Mouse (Mus musculus): ENCODE data around the gene Sgk1. TPM values are rescaled to one million over a fixed set of nuclear protein-coding genes. Genes with fewer than 3 reads are reported as not detected.
A peak's percentile ranks its signal among the peaks of the same experiment; 100 is the strongest.

The Sgk1 gene
- 30.9 and 34.7 TPM in 2 replicates for polyA plus RNA-seq (2015; fragmentation: Nextera tagmentation; extraction: Ambion mirVana)

DNA sequence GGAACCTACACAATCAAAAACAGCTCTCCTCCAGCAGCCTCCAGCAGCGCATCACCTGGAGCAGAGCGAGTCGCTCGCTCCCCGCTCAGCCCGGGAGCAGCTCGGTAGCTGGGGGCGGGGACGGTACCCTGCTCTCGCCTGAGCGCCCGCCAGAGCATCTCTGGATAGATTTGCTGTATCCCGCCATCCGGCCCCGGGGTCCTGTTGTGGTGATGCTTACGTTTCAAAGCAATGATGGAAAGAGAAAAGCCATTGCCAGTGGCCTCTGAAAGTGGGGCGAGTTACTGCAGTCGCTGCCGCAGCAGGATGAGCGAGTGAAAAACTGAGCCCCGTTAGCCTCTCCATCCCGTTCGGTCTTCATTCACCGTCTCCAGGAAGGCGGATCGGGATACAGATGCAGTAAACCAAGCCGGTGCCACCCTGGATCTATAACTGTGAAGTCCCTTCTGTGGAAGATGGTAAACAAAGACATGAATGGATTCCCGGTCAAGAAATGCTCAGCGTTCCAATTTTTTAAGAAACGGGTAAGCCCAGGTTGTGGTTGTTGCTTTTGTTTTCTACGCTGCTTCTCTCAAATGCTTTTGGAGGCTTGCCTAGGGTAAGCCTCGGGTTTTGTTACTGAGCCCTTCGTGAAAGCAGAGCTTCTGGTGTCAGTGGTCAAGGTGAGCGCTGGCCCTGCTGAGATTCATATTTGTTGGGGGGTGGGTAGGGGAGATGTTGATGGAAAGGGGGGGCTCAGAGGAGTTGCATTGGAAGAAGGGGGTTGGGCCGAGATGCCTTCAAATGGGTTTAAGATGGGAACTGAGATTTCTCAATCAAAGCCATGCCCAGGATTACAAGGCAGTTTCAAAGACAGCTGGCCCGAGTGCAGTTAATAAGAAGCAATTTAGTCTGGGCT is at the start of gene Sgk1:
Gene Sgk1 (plus strand): TSS at position 1 of the 898 bp plus-strand sequence.
- H3K4me1 ChIP-seq (replicated peaks) = peaks cover 37% of the 10 kb centered on the region
- H3K27me3 ChIP-seq = no peaks in the 10 kb centered on the region
- peak within 1 kb of the TSS; percentile 54 for H3K4me3 ChIP-seq
- H3K36me3 ChIP-seq = no peaks in the 10 kb centered on the region
- WGBS = 1% methylated on average over 36 of the region's 36 CpGs
- H3K9ac ChIP-seq = peak within 1 kb of the TSS; percentile 81
- peak within 1 kb of the TSS; percentile 91 for H3K27ac ChIP-seq (replicated peaks)
- peak; percentile 92 for ATAC-seq (ENCODE audit: low read depth)
- H3K4me2 ChIP-seq = peak within 1 kb of the TSS; percentile 66
- no peaks in the 10 kb centered on the region for H3K9me3 ChIP-seq

DNA sequence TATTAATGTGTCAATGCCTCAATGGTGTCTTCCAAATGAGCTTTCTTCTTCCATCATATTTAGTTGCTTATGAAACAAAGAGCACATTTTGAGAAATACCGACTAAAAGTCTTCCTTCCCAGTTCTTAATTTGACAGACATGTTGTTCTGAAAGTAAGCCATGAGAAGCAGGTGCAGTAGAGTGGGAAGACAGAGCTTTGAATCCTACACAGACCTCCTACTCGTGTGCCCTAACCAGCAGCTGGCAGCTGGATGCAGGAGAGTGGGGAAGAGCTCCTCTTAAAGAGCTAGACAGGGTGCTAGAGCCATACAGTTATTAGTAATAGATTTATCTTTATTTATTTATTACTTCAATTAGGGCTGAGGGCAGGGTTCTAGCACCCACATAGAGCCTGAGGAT is 49.7 kb upstream of the Sgk1 start:
- Histone ChIP-seq H3K4me3 (no peak overlapping the region), H3K9me3 (no peaks in the 10 kb centered on the region), H3K9ac (no peak overlapping the region), H3K4me2 (no peak overlapping the region), H3K4me1 (replicated peaks) (peaks cover 23% of the 10 kb centered on the region), H3K27ac (replicated peaks) (no peak overlapping the region), H3K36me3 (no peaks in the 10 kb centered on the region), H3K27me3 (no peaks in the 10 kb centered on the region)
- 73% methylated on average over 2 of the region's 2 CpGs for WGBS
- no peak for ATAC-seq (ENCODE audit: low read depth)

DNA sequence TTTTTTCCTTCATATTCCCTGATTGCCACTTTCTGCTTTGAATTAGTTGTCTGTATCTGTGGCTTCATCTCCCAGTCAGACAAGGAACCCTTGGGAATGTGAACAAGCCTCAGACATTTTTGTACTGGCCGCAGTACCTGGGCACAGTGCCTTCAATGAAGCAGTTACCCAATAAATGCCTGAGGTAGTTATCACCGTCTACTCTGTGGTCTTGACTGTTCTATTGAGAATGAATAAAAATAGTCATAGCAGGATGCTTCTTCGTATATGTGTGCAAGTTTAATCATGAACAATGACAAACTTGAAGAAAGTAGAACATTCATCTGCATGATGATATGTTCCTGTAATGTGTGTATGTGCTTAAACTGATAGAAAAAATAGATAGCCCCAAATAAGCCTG is 48.2 kb upstream of the Sgk1 start:
- Histone ChIP-seq H3K4me1 (replicated peaks) (peaks cover 18% of the 10 kb centered on the region), H3K27me3 (no peaks in the 10 kb centered on the region), H3K4me2 (no peak overlapping the region), H3K4me3 (no peak overlapping the region), H3K36me3 (no peaks in the 10 kb centered on the region), H3K9me3 (no peaks in the 10 kb centered on the region), H3K27ac (replicated peaks) (no peak overlapping the region), H3K9ac (no peak overlapping the region)
- WGBS = 85% methylated on average over 3 of the region's 3 CpGs
- no peak for ATAC-seq (ENCODE audit: low read depth)

DNA sequence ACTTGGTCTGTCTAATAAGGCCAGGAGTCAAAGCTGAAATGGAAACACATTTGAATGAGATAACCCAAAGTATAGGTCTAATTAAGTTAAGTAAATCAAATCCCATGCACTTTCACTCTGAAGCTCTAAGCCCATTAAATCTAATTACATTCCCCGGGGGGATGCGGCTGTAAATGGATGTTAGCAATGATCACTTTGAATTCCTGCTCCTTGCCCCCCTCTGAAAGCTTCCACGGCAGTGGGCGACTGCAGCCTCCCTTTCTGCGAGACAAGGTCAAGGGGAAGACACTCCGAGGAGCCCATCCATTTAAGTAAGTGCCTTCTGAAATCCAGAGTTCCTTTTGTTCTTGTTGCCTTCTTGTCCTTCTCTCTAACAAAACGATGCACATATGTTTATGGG is 46.9 kb upstream of the Sgk1 start:
- peak; percentile 66; the same call in 1 of the 2 replicates for ATAC-seq (ENCODE audit: low read depth)
- WGBS = 37% methylated on average over 7 of the region's 7 CpGs
- no peaks in the 10 kb centered on the region for H3K27me3 ChIP-seq
- H3K4me2 ChIP-seq = no peak overlapping the region
- H3K9me3 ChIP-seq = no peaks in the 10 kb centered on the region
- H3K4me3 ChIP-seq = no peak overlapping the region
- no peak overlapping the region for H3K9ac ChIP-seq
- H3K27ac ChIP-seq (replicated peaks) = peak overlapping the region; percentile 10; the same call in 1 of the 2 replicates
- H3K4me1 ChIP-seq (replicated peaks) = 0 out of 2 replicates have a peak, but pooled peaks cover 10% of the 10 kb centered on the region
- no peaks in the 10 kb centered on the region for H3K36me3 ChIP-seq

DNA sequence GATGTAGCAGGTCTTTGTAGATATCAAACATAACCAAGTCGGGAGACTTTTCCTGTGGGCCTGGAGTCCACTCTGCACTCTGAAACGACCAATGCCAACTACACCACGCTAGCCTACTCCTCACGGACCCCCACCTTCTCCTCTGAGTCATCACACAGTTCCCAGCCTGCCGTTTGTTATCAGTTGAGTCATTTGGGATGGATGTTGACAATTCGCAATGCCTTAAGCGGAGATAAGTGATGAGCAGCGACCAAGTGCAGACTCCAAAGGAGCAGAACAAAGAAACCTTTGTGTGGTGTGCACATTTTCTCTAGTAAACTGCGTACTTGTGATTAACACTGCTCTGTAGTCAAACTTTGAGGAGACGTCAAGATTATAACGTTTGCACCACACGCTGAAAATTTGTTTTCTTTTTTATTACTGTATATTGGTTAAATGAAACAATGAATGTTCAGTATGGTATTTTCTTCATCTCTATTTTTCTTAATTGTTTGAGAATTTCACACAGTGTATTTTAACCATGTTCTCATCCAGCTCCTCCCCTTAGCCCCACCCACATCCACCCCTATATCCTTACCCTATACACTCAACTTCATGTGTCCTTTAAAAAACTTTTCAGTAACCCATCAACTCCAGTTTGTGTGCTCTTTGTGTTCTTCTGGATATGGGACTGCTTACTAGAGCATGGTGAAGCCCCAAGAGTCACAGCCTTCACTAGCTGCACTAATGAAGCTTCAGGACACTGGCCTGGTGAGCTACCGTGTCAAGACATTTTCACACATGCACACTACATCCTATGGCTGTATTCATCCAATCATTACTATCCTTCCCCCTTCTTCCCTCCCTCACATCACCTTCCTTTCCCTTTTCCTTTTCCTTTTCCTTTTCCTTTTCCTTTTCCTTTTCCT is 42.5 kb upstream of the Sgk1 start:
- Histone ChIP-seq H3K9ac (no peak overlapping the region), H3K9me3 (no peaks in the 10 kb centered on the region), H3K4me1 (replicated peaks) (0 out of 2 replicates have a peak, but pooled peaks cover 10% of the 10 kb centered on the region), H3K4me3 (no peak overlapping the region), H3K27ac (replicated peaks) (no peak overlapping the region), H3K4me2 (no peak overlapping the region), H3K27me3 (no peaks in the 10 kb centered on the region), H3K36me3 (no peaks in the 10 kb centered on the region)
- no peak for ATAC-seq (ENCODE audit: low read depth)
- WGBS = 68% methylated on average over 13 of the region's 13 CpGs

DNA sequence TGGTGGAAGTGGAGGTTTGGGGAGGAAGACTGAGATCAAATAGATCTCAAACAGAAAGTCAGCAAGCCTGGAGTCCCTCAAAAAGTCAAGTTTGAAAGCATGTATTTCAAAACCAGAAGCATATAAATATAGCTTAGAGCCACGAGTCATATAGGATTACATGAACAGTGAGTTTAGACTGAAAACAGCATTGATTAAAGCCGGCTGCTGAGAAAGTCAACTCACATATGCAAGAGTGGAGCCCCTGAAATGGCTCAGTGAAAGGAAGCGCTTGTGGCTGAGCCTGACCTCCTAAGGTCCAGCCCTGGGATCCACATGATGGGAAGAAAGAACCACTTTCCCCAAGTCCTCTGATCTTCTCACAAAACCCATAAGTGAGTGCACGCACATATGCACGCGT is 38.7 kb upstream of the Sgk1 start:
- no peak overlapping the region for H3K9ac ChIP-seq
- H3K27me3 ChIP-seq = no peaks in the 10 kb centered on the region
- WGBS = 90% methylated on average over 6 of the region's 6 CpGs
- no peak overlapping the region for H3K27ac ChIP-seq (replicated peaks)
- H3K4me3 ChIP-seq = no peak overlapping the region
- H3K4me2 ChIP-seq = no peak overlapping the region
- H3K36me3 ChIP-seq = no peaks in the 10 kb centered on the region
- no peaks in the 10 kb centered on the region for H3K9me3 ChIP-seq
- H3K4me1 ChIP-seq (replicated peaks) = no peaks in the 10 kb centered on the region
- ATAC-seq (ENCODE audit: low read depth) = no peak

DNA sequence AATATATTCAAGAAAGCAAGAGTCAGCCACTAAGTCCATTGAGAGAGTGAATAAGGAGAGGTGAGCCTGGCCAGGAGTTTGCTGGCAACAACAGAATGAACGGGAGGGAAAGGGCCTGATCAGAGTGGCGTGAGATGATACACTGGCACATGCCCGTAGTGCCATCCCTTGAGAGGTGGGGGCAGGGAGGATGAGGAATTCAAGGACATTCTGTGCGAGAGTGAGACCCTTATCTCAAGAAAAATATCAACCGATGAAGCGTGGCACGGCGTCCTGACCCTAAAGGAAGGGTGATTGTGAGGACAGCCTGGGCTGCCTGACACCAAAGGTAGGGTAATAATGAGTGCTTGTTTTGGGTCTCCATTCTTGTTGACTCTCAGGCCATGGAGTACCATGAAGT is 38.1 kb upstream of the Sgk1 start:
- ATAC-seq (ENCODE audit: low read depth) = no peak
- H3K4me1 ChIP-seq (replicated peaks) = no peaks in the 10 kb centered on the region

DNA sequence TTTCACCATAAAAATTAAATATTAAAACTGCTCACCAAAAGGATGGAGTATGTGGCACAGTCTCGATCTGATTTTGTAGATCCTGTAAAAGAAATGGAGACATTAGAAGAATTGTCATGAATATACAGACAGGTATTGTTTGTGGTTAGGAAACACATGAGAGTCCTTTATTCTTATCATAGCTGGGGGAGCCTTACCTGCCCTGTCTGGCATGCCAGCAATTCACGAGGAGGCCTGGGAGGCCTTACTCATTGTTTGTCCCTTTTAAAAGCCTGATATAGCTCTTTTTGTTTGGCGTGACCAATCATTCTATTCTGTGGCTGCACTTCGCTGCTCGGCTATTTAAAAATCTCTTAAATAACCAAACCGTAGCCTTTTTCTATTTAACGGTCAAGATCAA is 37.6 kb upstream of the Sgk1 start:
- ATAC-seq (ENCODE audit: low read depth) = no peak
- WGBS = 39% methylated on average over 7 of the region's 7 CpGs
- no peak overlapping the region for H3K9ac ChIP-seq
- H3K27me3 ChIP-seq = no peaks in the 10 kb centered on the region
- H3K9me3 ChIP-seq = no peaks in the 10 kb centered on the region
- H3K4me2 ChIP-seq = no peak overlapping the region
- no peaks in the 10 kb centered on the region for H3K4me1 ChIP-seq (replicated peaks)
- no peaks in the 10 kb centered on the region for H3K36me3 ChIP-seq
- H3K27ac ChIP-seq (replicated peaks) = no peak overlapping the region
- no peak overlapping the region for H3K4me3 ChIP-seq

More for the DNA sequence above, 38.1 kb upstream of the Sgk1 start:
- no peak overlapping the region for H3K4me2 ChIP-seq
- no peak overlapping the region for H3K4me3 ChIP-seq
- H3K27ac ChIP-seq (replicated peaks) = no peak overlapping the region
- WGBS = 87% methylated on average over 8 of the region's 8 CpGs
- H3K27me3 ChIP-seq = no peaks in the 10 kb centered on the region
- H3K9me3 ChIP-seq = no peaks in the 10 kb centered on the region
- no peaks in the 10 kb centered on the region for H3K36me3 ChIP-seq
- H3K9ac ChIP-seq = no peak overlapping the region

DNA sequence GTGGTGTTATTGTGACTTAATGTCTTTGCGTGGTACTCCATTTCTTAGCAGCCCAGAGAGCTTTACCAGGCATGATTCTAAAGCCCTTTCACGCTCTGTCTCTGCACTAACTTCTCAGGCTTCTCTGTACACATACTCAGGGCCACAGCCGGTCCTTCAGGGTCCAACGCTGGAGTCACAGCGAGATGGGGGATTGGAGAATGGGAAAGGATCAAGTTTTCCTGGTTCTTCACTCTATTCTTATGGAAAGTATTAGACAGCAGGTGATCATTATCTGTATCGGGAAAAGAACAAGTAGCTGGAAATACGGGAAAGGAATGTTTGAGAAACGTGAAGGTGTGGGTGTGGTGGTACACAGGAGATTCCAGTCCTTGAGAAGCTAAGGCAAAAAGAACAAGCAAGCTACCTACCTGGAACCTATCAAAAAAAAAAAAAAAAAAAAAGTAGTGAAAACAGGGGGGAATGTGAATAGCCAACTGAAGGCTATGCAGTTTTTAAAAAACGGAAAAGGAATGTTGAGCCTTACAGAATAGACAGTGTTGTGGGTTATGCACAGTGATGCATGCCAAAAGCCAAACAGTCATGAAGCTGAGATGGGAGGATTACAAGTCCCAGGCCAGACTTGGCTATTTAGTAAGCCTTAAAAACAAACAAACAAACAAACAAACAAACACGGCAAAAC is 36.2 kb upstream of the Sgk1 start:
- WGBS = 86% methylated on average over 10 of the region's 10 CpGs
- no peaks in the 10 kb centered on the region for H3K9me3 ChIP-seq
- H3K4me1 ChIP-seq (replicated peaks) = no peaks in the 10 kb centered on the region
- H3K36me3 ChIP-seq = no peaks in the 10 kb centered on the region
- no peak for ATAC-seq (ENCODE audit: low read depth)
- no peak overlapping the region for H3K9ac ChIP-seq
- H3K27ac ChIP-seq (replicated peaks) = no peak overlapping the region
- H3K4me3 ChIP-seq = no peak overlapping the region
- no peaks in the 10 kb centered on the region for H3K27me3 ChIP-seq
- H3K4me2 ChIP-seq = no peak overlapping the region

DNA sequence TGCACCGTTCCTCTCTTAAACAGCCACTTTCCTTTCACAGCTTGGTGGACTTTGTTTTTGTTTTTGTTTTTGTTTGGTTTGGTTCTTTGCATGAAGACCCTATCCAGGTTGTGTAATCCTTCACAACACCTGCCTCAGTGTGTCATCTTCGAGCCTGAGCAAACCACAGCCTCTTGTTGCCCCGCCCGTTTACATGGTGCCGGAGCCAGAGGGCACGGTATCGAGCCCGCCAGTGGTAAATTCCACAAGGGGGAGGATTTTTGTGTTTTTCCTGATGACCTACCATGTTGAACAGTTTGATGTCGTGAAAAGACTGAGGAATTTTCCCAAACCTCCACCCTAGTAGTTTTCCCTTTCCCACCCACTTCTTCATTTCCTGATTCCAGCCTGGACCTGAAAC is 35.6 kb upstream of the Sgk1 start:
- H3K27me3 ChIP-seq = no peaks in the 10 kb centered on the region
- no peak overlapping the region for H3K27ac ChIP-seq (replicated peaks)
- no peak for ATAC-seq (ENCODE audit: low read depth)
- 91% methylated on average over 9 of the region's 9 CpGs for WGBS
- no peak overlapping the region for H3K4me3 ChIP-seq
- no peaks in the 10 kb centered on the region for H3K4me1 ChIP-seq (replicated peaks)
- H3K4me2 ChIP-seq = no peak overlapping the region
- H3K9ac ChIP-seq = no peak overlapping the region
- H3K36me3 ChIP-seq = no peaks in the 10 kb centered on the region
- H3K9me3 ChIP-seq = no peaks in the 10 kb centered on the region

DNA sequence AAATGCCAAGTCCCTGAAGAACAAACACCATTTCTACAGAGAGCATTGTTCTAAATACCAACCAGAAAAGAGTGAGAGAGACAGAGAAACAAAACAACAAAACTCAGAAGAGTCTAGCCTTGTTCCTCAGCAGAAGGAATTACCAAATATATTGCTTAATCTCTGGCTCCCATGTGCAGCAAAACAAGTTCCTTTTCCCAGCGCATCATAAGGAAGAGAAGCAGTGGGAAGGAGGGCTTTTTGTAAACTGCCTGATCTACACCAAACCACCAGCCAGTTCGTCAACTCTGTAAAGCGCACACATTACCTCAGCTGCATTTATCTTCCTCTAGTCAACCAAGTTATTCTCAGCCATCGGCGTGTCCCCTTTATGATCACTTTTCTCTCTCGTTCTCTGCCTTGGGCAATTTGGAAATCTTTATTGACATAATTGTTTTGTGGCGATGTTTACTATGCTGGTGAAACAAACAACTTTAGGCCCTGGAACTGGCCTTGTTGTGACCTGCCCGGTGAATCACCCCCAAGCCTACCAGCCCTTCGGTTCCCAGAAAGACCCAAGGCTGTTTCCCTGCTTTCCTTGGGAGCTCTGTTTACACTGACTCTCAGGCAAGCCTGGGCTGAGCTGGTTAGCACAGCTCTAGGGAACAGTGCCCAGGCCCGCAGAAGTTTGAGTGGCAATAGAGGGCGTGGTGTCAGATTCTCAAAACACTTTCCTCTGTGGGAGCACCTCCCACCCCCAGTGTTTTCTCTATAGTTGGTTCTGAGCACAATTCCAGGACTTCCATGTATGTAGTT is 34.8 kb upstream of the Sgk1 start:
- H3K27me3 ChIP-seq = no peaks in the 10 kb centered on the region
- no peaks in the 10 kb centered on the region for H3K4me1 ChIP-seq (replicated peaks)
- no peaks in the 10 kb centered on the region for H3K36me3 ChIP-seq
- no peaks in the 10 kb centered on the region for H3K9me3 ChIP-seq
- H3K27ac ChIP-seq (replicated peaks) = no peak overlapping the region
- H3K4me2 ChIP-seq = no peak overlapping the region
- H3K4me3 ChIP-seq = no peak overlapping the region
- WGBS = 81% methylated on average over 11 of the region's 11 CpGs
- no peak overlapping the region for H3K9ac ChIP-seq
- ATAC-seq (ENCODE audit: low read depth) = no peak

Measured in neural tube, embryonic 13.5 days (tissue).